Mouse (Mus musculus): ENCODE data around the gene Ppm1h.

Gene Ppm1h

DNA sequence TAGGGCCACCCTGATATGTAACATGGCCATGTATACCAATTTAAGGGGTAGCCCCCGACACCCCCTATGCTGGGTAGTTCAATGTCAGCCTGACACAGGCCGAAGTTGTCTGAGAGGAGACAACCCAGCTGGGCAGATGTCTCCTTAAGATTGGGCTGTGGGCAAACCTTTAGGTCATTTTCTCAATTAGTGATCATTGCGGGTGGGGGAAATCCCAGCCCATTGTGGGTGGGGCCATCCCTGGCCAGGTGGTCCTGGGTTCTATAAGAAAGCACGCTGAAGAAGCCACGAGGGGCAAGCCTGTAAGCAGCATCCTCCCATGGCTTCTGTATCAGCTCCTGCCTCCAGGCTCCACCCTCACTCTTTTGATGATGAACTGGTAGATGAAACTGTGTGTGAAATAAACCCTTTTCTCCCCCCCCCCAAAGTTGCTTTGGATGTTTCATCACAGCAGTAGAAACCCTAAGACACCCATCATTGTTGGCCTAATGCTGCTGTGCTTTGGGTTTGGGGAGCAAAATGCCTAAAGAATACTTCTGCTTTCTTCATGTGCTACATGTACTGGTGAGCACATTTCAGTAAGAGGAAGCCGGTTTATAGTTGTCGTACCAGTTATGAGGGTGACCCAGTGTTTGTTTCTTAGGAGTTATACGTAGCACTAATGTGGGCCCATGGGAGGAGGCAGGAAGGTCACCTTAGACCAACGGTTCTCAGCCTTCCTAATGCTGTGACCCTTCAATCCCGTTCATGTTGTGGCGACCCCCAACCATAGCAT lies 68.8 kb downstream of the Ppm1h start:
- no peak for DNase-seq

DNA sequence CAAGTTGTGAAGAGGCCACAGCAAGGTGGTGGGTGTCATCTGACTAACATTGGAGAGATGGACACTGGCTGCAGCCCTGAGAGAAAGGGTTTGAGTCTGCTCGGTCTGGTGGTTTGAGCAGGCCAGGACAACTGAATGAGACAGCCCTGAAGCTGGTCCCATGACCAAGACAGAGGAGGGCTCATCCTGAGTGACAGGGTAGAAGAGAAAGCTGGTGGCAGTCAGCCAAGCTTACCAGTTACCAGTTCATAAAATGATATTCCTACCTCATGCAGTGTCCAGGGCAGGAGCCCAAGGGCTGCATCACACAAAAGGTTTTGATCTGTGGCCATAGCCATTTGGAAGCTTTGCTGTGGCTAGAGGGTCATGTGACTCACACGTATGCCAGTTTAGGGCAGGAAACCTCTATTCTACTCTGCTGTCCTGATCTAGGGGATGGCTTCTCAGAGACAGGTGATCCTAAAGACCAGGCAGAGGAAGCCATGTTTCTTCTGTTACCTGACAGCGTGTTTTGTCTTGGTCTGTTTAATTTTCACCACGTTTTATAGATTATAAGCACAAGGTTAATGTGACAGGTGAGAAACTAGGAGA lies 69.9 kb downstream of the Ppm1h start:
- DNase-seq: no peak

- DNase-seq: no peak
These were observed 70.5 kb downstream of the Ppm1h start for GRCm38 (mm10) chr10:122749071-122749470.

DNA sequence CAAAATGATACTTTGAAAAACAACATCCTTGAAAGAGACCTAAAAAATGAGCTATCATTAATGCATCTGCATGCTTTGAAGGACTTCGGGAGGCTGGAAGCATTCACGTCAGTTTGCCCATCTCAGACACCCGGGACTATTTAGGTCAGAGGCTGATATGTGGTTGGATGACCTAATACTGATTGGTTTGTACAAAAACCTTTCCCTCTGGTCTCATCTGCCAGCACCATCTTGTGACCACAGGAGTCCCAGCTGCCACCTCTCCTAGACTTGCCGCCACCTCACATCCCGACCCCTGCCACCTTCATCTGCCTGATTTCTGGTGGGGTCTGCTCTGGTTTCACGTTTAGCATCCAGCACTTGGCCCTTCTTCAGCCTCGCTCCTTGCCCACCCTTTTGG lies 71.3 kb downstream of the Ppm1h start:
- DNase-seq: no peak

GRCm38 (mm10) chr10:122752950-122753923 lies 74.7 kb downstream of the Ppm1h start:
- DNase-seq: no peak

DNA sequence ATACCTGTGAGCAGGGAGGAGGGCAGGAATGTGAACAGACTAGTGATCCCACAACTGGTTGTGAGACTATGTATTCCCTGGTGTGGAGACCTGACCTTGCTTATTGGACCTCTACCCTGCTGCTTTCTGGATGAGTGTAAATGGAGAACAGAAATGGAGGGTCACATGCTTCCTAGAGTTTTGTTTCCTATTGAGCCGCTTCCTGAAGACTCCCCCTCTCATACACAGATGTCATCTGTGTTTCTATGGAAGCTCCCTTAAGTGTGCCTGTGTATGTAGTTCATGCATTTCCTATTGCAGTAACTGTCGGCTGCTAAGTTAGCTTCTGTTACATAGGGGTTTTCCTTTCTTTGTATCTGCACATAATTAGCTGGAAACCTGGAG lies 75.4 kb downstream of the Ppm1h start:
- DNase-seq: no peak

DNA sequence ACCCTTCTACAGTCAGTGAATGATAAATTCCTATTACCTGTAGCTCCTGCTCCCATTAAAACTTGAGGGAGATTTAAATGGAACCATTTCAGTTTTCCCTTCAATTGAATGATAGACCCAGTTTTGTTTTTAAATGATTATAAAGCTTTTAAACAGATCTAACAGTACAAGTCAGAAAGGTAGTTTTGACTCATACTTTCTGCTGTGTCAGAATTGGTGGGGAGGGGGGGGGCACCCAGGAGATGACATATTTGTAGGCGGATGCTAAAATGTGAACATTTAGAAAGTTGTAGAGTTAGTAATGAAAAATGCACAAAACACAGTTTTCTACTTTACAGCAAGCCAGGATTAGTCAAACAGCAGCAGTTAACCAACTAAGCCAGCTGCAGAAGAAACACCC lies 76.4 kb downstream of the Ppm1h start:
- no peak for DNase-seq

- DNase-seq: peak; percentile 40
These were observed 78.4 kb downstream of the Ppm1h start for GRCm38 (mm10) chr10:122756879-122757530.

- peak; percentile 51 for DNase-seq
These were observed 79.2 kb downstream of the Ppm1h start for GRCm38 (mm10) chr10:122757727-122758126.

- DNase-seq: peak; percentile 77
These were observed 79.8 kb downstream of the Ppm1h start for GRCm38 (mm10) chr10:122758346-122758745.

GRCm38 (mm10) chr10:122759729-122760128 lies 81.2 kb downstream of the Ppm1h start:
- no peak for DNase-seq

- DNase-seq: peak; percentile 53
These were observed 82.1 kb downstream of the Ppm1h start for GRCm38 (mm10) chr10:122760469-122761307.

DNA sequence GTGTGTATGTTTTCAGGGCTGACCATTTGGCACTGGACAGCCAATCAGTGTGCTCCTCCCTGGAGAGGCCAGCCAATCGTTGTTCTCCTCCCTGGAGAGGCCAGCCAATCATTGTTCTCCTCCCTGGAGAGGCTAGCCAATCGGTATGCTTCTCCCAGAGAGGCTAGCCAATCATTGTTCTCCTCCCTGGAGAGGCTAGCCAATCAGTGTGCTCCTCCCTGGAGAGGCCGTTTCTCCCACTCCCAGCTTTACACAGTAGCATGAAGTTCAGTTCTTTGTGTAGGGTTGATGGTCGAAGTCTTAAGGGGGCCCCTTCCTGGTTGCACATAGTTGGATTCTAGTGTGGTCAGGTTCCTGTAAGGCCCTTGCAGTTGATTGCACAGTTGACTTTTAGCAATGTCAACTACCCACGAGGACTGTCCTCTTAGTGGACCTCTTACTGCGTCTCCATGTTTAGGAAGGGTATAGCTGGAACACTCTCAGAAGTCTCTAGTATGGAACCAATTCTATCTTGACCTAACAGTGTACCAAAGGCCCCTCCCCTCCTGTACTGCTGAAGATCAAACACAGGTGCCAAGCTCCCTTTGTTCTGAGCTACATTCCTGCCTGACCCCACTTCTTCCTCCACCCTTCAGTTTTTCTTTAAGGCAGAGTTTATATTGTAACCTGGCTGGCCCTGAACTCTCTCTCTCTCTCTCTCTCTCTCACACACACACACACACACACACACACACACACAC lies 84.4 kb downstream of the Ppm1h start:
- no peak for DNase-seq

DNA sequence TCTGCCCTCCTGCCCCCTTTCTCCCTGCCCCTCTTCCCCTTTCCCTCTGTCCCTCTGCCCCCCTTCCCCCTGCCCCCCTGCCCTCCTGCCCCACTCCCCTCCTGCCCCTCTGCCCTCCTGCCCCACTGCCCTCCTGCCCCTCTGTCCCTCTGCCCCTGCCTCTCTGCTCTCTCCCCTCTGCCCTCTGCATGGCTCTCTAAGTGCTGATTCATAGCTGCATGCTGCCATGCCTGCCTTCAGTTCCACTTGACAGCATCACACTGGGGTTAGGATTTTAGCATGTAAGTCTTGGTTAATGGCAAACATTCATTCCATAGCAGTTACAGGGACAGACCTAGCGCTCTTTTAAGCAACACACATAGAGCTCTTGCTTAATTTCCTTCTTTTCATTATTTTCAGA lies 85.0 kb downstream of the Ppm1h start:
- no peak for DNase-seq

GRCm38 (mm10) chr10:122764653-122765052 lies 86.1 kb downstream of the Ppm1h start:
- DNase-seq: no peak

- no peak for DNase-seq
These were observed 87.0 kb downstream of the Ppm1h start for GRCm38 (mm10) chr10:122765521-122765920.

- no peak for DNase-seq
These were observed 87.4 kb downstream of the Ppm1h start for GRCm38 (mm10) chr10:122765992-122766391.

DNA sequence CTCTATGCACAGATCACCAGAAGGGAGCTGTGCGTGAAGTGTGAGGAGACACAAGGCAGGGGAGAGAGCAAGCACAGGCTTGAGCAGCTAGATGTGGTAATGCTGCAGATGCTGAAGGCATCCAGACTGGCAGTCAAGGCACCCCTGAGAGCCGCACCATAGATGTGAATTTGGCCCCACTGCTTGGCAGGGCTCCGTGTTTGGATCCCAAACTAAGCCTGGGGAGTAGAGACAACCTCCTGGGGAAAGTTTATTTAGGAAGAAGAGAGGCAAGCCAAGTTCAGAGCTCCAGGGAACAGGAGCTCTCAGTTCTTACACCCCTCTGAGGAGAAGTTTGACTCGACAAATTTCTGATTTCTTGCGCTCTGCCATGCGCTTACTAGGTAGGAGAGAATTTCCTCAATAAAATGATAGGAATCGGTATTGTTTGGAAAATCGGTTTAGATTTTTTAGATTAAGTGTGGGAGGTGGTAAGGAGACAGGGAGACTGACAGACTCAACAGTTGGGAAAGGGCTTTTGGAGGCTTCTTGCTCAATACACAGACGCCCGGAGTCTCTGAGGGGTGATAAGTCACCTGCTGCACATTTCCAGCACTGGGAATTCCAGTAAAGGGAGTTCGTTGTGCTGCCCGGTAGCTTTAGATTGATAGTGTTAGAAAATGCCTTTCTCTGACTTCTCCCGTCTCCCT lies 89.8 kb downstream of the Ppm1h start:
- DNase-seq: no peak

- no peak for DNase-seq
These were observed 90.4 kb downstream of the Ppm1h start for GRCm38 (mm10) chr10:122768893-122769341.

DNA sequence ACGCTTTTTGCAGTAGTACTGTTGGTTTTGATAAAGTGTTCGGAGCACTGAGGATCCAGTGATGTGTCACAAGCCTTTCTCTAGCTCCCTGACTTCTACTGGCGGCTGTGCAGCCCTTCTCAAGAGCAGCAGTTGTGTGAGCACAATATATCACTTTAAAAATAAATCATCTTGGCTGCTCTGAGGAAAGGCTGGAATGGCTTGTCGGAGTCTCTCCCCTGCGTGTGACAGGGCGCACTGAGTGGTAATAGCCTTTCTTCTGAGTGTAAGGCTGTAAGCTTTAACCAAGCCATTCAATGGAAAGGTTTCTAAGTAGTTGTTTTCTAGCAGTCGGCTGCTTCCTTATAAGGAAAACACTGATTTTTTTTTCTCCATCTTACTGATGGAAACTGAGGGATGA lies 91.8 kb downstream of the Ppm1h start:
- no peak for DNase-seq

- no peak for DNase-seq
These were observed 92.4 kb downstream of the Ppm1h start for GRCm38 (mm10) chr10:122770987-122771386.
